Mouse (Mus musculus) hindbrain, embryonic 11.5 days (tissue): ENCODE results near the gene Cd24a. TPM values are rescaled to one million over a fixed set of nuclear protein-coding genes. Genes with fewer than 3 reads are reported as not detected.

ENCODE experiments used
- ATAC-seq: fragments of 200-750 bp; cut with Nextera tagmentation; 2 replicates; pipeline ENCODE4 v1.8.0; 2017; ENCODE audit warnings: mild to moderate bottlenecking, moderate TSS enrichment, moderate library complexity; ENCODE audit not compliant: low FRiP score
- DNase-seq: peaks from one replicate; pipeline ENCODE4 v3.0.0-alpha.2; 2015; ENCODE audit warnings: low spot score
- H3K27ac ChIP-seq: fragments of 300-500 bp; sonication (generic); 2 replicates; pipeline ENCODE4 v1.5.1; 2014; ENCODE audit warnings: mild to moderate bottlenecking, low read depth, low read length
- H3K27me3 ChIP-seq: fragments of 300-500 bp; sonication (generic); 2 replicates; pipeline ENCODE4 v1.6.1; 2014; ENCODE audit warnings: mild to moderate bottlenecking, low read length, moderate library complexity, mixed read lengths; ENCODE audit not compliant: control insufficient read depth, insufficient read depth
- H3K36me3 ChIP-seq: fragments of 300-500 bp; sonication (generic); 2 replicates; pipeline ENCODE4 v1.6.1; 2014; ENCODE audit warnings: mild to moderate bottlenecking, low read length, moderate library complexity, mixed read lengths; ENCODE audit not compliant: control insufficient read depth, insufficient read depth
- H3K4me1 ChIP-seq: fragments of 300-500 bp; sonication (generic); replicated peaks from 2 replicates; pipeline ENCODE4 v1.6.1; 2014; ENCODE audit warnings: low read length, mixed read lengths; ENCODE audit not compliant: control insufficient read depth, insufficient read depth
- H3K4me2 ChIP-seq: fragments of 300-500 bp; sonication (generic); replicated peaks from 2 replicates; pipeline ENCODE4 v1.6.1; 2014; ENCODE audit warnings: mild to moderate bottlenecking, low read depth, low read length
- H3K4me3 ChIP-seq: fragments of 300-500 bp; sonication (generic); 2 replicates; pipeline ENCODE4 v1.5.1; 2014; ENCODE audit warnings: low read depth, low read length
- H3K9ac ChIP-seq: fragments of 300-500 bp; sonication (generic); 2 replicates; pipeline ENCODE4 v1.6.1; 2014; ENCODE audit warnings: low read depth, low read length
- H3K9me3 ChIP-seq: fragments of 300-500 bp; sonication (generic); 2 replicates; pipeline ENCODE4 v1.6.1; 2016; ENCODE audit warnings: low read length; ENCODE audit not compliant: control insufficient read depth
- WGBS: fragments of 180-500 bp; shearing (Covaris S2); extraction: QIAGEN DNeasy Blood & Tissue Kit; methylation state at CpG from one replicate; pipeline ENCODE4 v1.1.7; 2014; 5-methylcytosine and 5-hydroxymethylcytosine counted together
- polyA plus RNA-seq: library from polyadenylated mRNA; unstranded; fragments of >200 nt; fragmentation: Nextera tagmentation; extraction: Ambion mirVana; gene quantifications from 2 replicates; pipeline ENCODE4 v1.2.1, GENCODE M21; 2014

Gene Cd24a
- polyA plus RNA-seq, 1 experiment from 2014 or later, result 816 TPM

DNA sequence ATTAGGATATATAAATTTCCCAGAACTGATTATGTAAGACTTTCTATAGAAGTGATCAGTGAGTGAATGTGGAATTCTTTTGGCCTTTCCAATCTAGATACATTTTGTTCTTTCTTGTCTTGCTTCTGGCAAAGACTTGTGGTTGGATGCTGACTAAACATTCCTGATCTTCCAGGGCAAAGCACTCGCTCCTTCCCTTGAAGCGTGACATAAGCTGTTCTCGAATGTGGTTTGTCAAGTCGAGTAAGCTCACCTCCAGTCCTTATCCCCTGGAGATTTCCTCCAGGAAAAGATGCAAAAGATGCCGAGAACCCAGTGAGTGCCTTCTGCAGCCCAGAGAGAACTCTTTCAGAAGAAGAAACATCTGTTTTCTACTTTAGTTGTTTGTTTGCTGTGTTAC, 51.1 kb downstream of the Cd24a start:
- no peak overlapping the region for H3K27ac ChIP-seq

GRCm38 (mm10) chr10:43629857-43630256, 51.8 kb downstream of the Cd24a start:
- H3K27ac ChIP-seq, result no peak overlapping the region
- ATAC-seq (no peak), DNase-seq (no peak)
- no peaks in the 10 kb centered on the region for H3K36me3 ChIP-seq
- no peak overlapping the region for H3K4me3 ChIP-seq
- no peaks in the 10 kb centered on the region for H3K9me3 ChIP-seq
- no peak overlapping the region for H3K9ac ChIP-seq
- no peak overlapping the region for H3K4me2 ChIP-seq
- no peaks in the 10 kb centered on the region for H3K27me3 ChIP-seq
- no peaks in the 10 kb centered on the region for H3K4me1 ChIP-seq

More for the DNA sequence above, 51.1 kb downstream of the Cd24a start:
- Histone ChIP-seq H3K36me3 (no peaks in the 10 kb centered on the region), H3K4me3 (no peak overlapping the region), H3K9me3 (no peaks in the 10 kb centered on the region), H3K4me1 (no peaks in the 10 kb centered on the region), H3K27me3 (no peaks in the 10 kb centered on the region), H3K9ac (no peak overlapping the region), H3K4me2 (no peak overlapping the region)
- 64% methylated on average over 5 of the region's 5 CpGs for WGBS
- DNase-seq (no peak), ATAC-seq (no peak)

DNA sequence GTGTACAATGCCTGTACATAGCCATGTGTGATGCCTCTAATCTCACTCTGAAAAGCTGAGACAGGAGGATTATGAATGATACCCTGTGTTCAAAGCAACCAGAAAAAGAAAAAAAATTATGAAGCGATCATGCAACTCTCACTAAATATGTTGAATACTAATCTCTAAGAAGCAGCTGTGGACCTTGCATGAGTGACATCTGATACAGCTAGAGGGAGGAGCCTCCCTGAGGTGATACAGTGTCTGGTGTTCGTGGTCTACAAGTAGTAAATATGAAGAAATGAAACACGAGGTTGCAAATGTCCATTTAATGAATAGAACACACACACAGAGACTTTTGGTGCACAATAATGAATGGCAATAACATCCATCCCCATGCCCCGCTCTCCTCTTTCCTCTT, 52.5 kb downstream of the Cd24a start:
- Histone ChIP-seq H3K36me3 (no peaks in the 10 kb centered on the region), H3K4me1 (no peaks in the 10 kb centered on the region), H3K4me3 (no peak overlapping the region), H3K9ac (no peak overlapping the region), H3K27ac (no peak overlapping the region), H3K4me2 (no peak overlapping the region), H3K9me3 (no peaks in the 10 kb centered on the region), H3K27me3 (no peaks in the 10 kb centered on the region)
- WGBS, result 83% methylated on average over 4 of the region's 4 CpGs
- DNase-seq (no peak), ATAC-seq (no peak)

DNA sequence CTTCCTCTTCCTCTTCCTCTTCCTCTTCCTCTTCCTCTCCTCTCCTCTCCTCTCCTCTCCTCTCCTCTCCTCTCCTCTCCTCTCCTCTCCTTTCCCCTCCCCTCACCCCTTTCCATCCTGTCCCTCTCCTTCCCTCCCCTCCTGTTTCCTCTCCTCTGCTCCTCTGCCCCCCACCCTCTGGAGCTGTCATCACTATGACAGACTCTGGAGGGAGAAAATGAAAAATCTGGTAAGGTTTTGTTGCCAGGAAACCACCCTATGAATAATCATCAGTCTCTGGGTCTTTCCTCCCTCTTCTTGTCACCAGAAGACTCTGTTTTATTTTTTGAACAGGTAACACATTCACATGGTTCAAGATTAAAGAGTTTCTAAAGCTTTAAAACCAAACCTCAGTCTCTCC, 53.0 kb downstream of the Cd24a start:
- Histone ChIP-seq H3K36me3 (no peaks in the 10 kb centered on the region), H3K4me3 (no peak overlapping the region), H3K27me3 (no peaks in the 10 kb centered on the region), H3K27ac (no peak overlapping the region), H3K4me1 (no peaks in the 10 kb centered on the region), H3K4me2 (no peak overlapping the region), H3K9ac (no peak overlapping the region), H3K9me3 (no peaks in the 10 kb centered on the region)
- ATAC-seq (no peak), DNase-seq (no peak)

GRCm38 (mm10) chr10:43631639-43632354, 53.7 kb downstream of the Cd24a start:
- Histone ChIP-seq H3K9me3 (no peaks in the 10 kb centered on the region), H3K4me3 (no peak overlapping the region), H3K4me2 (no peak overlapping the region), H3K27ac (no peak overlapping the region), H3K9ac (no peak overlapping the region), H3K36me3 (no peaks in the 10 kb centered on the region), H3K4me1 (no peaks in the 10 kb centered on the region), H3K27me3 (no peaks in the 10 kb centered on the region)
- DNase-seq, result no peak
- ATAC-seq, result no peak
- 80% methylated on average over 2 of the region's 2 CpGs for WGBS

DNA sequence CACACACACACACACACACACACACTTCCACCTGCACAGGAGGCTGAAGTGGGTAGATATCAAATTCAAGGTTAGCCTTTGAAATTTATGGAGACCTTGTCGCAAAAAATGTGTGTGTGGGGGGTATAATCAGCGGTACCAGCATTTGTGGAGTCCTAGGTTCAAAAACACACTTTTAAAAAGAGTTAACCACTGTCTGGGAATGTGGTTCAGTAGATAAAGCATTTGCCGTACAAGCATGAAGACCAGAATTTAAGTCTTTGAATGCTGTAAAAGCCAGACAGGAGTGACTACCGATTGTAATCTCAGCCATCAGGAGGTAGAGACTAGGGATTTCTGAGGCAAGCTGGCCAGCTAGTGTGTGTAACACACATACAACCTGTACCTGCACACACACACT, 55.0 kb downstream of the Cd24a start:
- Histone ChIP-seq H3K4me3 (no peak overlapping the region), H3K9me3 (no peaks in the 10 kb centered on the region), H3K4me2 (no peak overlapping the region), H3K27ac (no peak overlapping the region), H3K9ac (no peak overlapping the region), H3K36me3 (no peaks in the 10 kb centered on the region), H3K27me3 (no peaks in the 10 kb centered on the region), H3K4me1 (no peaks in the 10 kb centered on the region)
- no peak for ATAC-seq
- WGBS, result 95% methylated on average over 4 of the region's 4 CpGs
- no peak for DNase-seq

Other genes with a start within 250 kb of the Cd24a start
- gene Bend3, start 99.5 kb upstream of the Cd24a start, polyA plus RNA-seq, result 8.7 and 8.8 TPM in 2 replicates
- 9.6 and 16.8 TPM in 2 replicates for gene Gm9803, start 54.2 kb upstream of the Cd24a start, polyA plus RNA-seq
- gene 1700021F05Rik, start 37.3 kb upstream of the Cd24a start, polyA plus RNA-seq, result 70.4 and 76.2 TPM in 2 replicates